Mouse (Mus musculus): ENCODE measurements around the gene Rnf167.

DNA sequence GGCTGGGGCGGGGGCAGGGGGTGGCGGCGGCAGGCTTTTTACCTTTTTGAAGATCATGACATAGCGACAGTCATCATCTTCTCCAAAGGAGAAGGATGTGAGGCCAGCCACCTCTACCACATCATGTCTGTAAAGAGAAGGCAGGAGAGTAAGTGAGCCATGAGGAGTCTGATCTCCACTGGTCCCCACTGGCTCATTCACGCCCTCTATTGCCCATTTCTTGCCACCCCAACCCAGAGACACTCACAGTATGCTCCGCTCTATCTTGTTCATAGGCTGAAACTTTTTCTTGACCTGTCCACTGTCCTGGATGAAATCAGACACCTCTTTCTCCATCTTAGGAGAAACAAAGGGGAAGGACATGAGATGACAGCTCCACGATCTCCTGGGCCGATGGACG lies 17.7 kb downstream of the Rnf167 start:
- TF ChIP-seq CTCF (IDR thresholded peaks at IDR 0.05; ENCODE audit: low read depth) (peak; percentile 39), EP300 (IDR thresholded peaks at IDR 0.05; ENCODE audit: low read depth) (no peak)
